Mouse (Mus musculus): ENCODE data around the gene Retreg3. TPM values are rescaled to one million over a fixed set of nuclear protein-coding genes. Genes with fewer than 3 reads are reported as not detected.

Gene Retreg3
- polyA plus RNA-seq, 1 experiment from 2014 or later: 18.8 TPM

DNA sequence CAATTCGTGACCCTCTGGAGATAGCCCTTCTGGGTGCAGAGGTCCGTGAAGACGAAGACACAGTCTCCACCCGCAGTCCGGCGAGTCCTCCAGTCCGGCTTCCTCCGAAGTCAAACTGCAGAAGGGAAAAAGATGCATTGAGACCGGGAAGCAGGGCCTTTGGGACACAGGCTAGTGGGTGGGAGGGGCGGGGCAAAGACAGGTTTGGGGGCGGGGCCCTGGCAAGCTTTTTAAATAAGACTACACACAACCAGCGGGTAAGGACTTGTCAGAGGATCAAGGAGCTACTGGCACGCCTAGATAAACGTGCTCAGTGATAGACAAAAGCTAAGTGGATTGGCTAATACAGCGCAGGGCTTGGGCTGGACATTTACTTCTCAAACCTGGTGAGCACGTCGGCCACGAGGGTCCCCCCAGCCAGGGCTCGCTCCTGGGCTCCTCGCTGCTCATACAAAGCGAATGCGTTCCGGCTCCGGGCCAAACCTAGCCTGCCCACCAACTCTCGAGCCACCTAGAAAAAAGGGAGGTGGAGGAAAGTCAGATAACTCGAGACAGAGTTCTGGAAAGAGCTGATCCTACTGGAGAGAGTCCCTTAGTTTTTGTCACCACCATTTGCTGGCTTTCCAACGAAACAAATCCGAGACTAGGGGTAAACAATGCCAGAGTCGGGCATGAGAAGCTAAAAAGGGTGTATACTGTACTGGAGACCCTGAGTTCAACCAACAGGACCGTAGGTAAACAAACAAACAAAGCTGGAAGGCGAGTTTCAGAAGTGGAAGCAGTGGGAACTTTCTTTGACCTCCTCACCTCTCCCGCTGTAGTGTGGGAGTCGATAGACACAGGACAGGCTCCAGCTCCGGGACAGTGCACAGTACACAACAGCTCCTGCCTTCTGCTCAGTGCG is 45.2 kb upstream of the Retreg3 start:
- H3K4me3 ChIP-seq (ENCODE audit: low read depth, low read length): no peak overlapping the region
- TF ChIP-seq CTCF (IDR thresholded peaks at IDR 0.05) (no peak), EP300 (IDR thresholded peaks at IDR 0.05) (no peak)
- no peak overlapping the region for H3K27ac ChIP-seq (ENCODE audit: low read length)
- H3K4me2 ChIP-seq (replicated peaks; ENCODE audit: low read depth, low read length): no peak overlapping the region
- WGBS: 42% methylated on average over 35 of the region's 35 CpGs
- no peaks in the 10 kb centered on the region for H3K9me3 ChIP-seq (ENCODE audit: low read length)
- H3K4me1 ChIP-seq (ENCODE audit: insufficient read depth, low read depth, low read length): peaks cover 14% of the 10 kb centered on the region; the same call in 1 of the 2 replicates
- DNase-seq (ENCODE audit: low spot score): peak; percentile 73
- no peak overlapping the region for H3K9ac ChIP-seq (replicated peaks; ENCODE audit: low read depth)
- no peaks in the 10 kb centered on the region; the same call in 1 of the 2 replicates for H3K27me3 ChIP-seq (replicated peaks; ENCODE audit: insufficient read depth, low read length)
- ATAC-seq: peak; percentile 44
- H3K36me3 ChIP-seq (ENCODE audit: insufficient read depth, low read length): peaks cover 23% of the 10 kb centered on the region

DNA sequence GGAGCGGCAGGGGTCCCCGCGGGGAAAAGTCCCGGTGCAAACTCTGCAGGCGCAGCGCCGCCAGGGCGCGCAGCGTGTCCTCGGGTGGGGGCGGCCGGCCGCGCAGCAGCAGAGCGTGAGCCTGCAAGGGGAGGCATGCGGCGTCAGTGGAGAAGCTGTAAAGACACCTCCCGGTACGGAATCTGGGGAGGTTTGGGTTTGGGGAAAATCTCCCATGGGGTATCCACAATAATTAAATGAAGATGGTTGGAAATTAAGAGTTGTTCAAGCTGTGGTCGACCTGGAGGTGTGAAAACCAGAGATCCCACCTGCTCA is 44.6 kb upstream of the Retreg3 start:
- no peak overlapping the region for H3K27ac ChIP-seq (ENCODE audit: low read length)
- H3K9ac ChIP-seq (replicated peaks; ENCODE audit: low read depth): no peak overlapping the region
- 42% methylated on average over 21 of the region's 21 CpGs for WGBS
- ATAC-seq (no peak), DNase-seq (ENCODE audit: low spot score) (no peak)
- peaks cover 23% of the 10 kb centered on the region for H3K36me3 ChIP-seq (ENCODE audit: insufficient read depth, low read length)
- H3K9me3 ChIP-seq (ENCODE audit: low read length): no peaks in the 10 kb centered on the region
- H3K4me2 ChIP-seq (replicated peaks; ENCODE audit: low read depth, low read length): no peak overlapping the region
- H3K4me3 ChIP-seq (ENCODE audit: low read depth, low read length): no peak overlapping the region
- peaks cover 12% of the 10 kb centered on the region; the same call in 1 of the 2 replicates for H3K4me1 ChIP-seq (ENCODE audit: insufficient read depth, low read depth, low read length)
- no peak for TF ChIP-seq EP300 (IDR thresholded peaks at IDR 0.05)
- TF ChIP-seq CTCF (IDR thresholded peaks at IDR 0.05): no peak
- no peaks in the 10 kb centered on the region; the same call in 1 of the 2 replicates for H3K27me3 ChIP-seq (replicated peaks; ENCODE audit: insufficient read depth, low read length)

DNA sequence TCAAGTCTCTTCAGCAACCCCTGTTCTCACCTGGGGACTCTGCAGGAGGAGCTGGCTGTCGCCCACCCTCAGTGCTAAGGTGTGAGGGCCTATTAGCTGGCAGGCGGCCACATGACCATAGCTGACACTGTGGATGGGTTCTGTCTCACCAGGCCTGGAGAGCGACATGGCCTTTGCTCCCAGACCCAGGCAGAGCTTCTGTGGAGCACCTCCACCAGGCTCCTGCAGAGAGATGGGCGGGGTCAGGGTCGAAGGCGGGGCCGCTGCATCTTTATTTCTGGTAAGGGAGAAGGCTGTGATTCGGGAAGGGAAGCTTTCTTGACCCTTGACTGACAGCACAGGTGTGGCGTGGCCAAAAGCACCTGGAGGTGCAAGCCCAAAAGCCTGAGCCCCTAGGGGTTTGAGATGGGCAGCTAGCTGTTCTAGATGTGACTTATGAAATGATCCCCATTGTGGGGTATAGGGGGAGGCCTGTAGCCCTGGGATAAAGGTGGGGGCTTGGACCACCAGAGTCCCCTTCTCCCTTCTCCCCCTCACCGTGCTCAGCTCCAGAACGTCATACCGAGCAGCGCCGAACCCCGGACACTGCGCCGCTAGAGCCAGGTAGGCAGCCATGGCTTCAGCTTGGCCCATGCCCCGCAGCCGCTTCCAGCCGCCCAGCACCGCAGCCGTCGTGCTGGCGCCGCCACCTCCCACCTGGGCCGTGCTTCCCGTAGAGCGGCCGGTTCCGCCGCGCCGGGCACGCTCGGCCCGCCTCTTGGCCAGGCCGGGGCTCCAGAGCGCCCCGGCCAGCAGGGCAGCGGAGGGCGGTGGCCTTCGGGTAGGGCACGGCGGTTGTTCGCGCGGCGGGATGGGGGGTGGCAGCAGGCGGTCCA is 44.0 kb upstream of the Retreg3 start:
- peaks cover 23% of the 10 kb centered on the region for H3K36me3 ChIP-seq (ENCODE audit: insufficient read depth, low read length)
- ATAC-seq (no peak), DNase-seq (ENCODE audit: low spot score) (no peak)
- no peaks in the 10 kb centered on the region for H3K9me3 ChIP-seq (ENCODE audit: low read length)
- H3K9ac ChIP-seq (replicated peaks; ENCODE audit: low read depth): no peak overlapping the region
- H3K27me3 ChIP-seq (replicated peaks; ENCODE audit: insufficient read depth, low read length): no peaks in the 10 kb centered on the region; the same call in 1 of the 2 replicates
- no peak overlapping the region for H3K4me3 ChIP-seq (ENCODE audit: low read depth, low read length)
- no peak overlapping the region; the same call in 1 of the 2 replicates for H3K27ac ChIP-seq (ENCODE audit: low read length)
- TF ChIP-seq EP300 (IDR thresholded peaks at IDR 0.05): no peak
- TF ChIP-seq CTCF (IDR thresholded peaks at IDR 0.05): no peak
- 60% methylated on average over 49 of the region's 49 CpGs for WGBS
- no peak overlapping the region for H3K4me2 ChIP-seq (replicated peaks; ENCODE audit: low read depth, low read length)
- peaks cover 6% of the 10 kb centered on the region; the same call in 1 of the 2 replicates for H3K4me1 ChIP-seq (ENCODE audit: insufficient read depth, low read depth, low read length)

DNA sequence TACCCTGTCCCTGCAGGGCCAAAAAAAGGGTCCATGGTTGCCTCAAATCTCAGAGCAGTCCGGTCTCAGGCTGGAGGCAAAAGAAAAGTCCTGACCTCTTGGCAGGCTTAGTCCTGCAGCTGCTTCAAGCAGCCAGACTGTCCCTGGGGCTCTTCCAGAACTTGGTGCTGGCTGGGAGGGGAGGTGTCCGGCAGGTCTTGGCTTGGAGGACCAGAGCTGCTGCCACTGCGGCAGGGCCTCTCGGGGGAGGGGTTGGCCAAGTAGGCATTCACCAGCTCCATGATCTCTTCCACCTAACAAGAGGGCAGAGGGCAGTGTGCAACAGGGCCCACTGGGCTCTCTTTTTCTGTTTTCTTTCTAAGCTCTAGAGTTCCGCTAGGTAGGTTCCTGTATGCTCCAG is 43.1 kb upstream of the Retreg3 start:
- Histone ChIP-seq H3K4me2 (replicated peaks; ENCODE audit: low read depth, low read length) (no peak overlapping the region), H3K4me3 (ENCODE audit: low read depth, low read length) (no peak overlapping the region), H3K27ac (ENCODE audit: low read length) (peak overlapping the region; percentile 10; the same call in 1 of the 2 replicates), H3K4me1 (ENCODE audit: insufficient read depth, low read depth, low read length) (peaks cover 2% of the 10 kb centered on the region; the same call in 1 of the 2 replicates), H3K9me3 (ENCODE audit: low read length) (no peaks in the 10 kb centered on the region), H3K9ac (replicated peaks; ENCODE audit: low read depth) (no peak overlapping the region), H3K36me3 (ENCODE audit: insufficient read depth, low read length) (peaks cover 22% of the 10 kb centered on the region), H3K27me3 (replicated peaks; ENCODE audit: insufficient read depth, low read length) (no peaks in the 10 kb centered on the region; the same call in 1 of the 2 replicates)
- peak; percentile 73 for DNase-seq (ENCODE audit: low spot score)
- no peak for TF ChIP-seq EP300 (IDR thresholded peaks at IDR 0.05)
- no peak for TF ChIP-seq CTCF (IDR thresholded peaks at IDR 0.05)
- 51% methylated on average over 5 of the region's 5 CpGs for WGBS
- ATAC-seq: peak; percentile 34

DNA sequence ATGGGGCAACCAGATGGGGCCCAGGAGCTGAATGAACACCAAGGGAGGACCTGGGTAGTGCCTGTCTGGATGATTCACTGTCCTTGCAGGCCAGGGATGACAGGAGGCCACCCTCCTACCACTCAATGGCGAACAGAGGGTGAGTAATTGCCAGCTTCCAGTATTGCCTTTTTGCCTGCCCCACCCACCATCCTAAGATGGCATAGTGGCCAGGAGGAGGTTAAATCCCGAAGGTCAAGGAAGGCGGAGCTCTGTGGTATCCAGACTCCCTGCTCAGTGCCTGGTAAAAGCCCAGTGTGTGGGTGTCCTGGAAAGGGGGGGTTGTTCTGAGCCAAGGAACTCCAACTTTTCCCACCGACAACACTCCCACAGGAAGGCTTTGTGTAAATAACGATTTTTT is 42.6 kb upstream of the Retreg3 start:
- TF ChIP-seq CTCF (IDR thresholded peaks at IDR 0.05) (no peak), EP300 (IDR thresholded peaks at IDR 0.05) (peak; percentile 38; the same call in 1 of the 2 replicates)
- Histone ChIP-seq H3K4me2 (replicated peaks; ENCODE audit: low read depth, low read length) (no peak overlapping the region), H3K4me1 (ENCODE audit: insufficient read depth, low read depth, low read length) (peaks cover 2% of the 10 kb centered on the region; the same call in 1 of the 2 replicates), H3K27me3 (replicated peaks; ENCODE audit: insufficient read depth, low read length) (no peaks in the 10 kb centered on the region; the same call in 1 of the 2 replicates), H3K27ac (ENCODE audit: low read length) (0 out of 2 replicates have a peak overlapping the region, but pooled peaks have one; percentile 10), H3K9ac (replicated peaks; ENCODE audit: low read depth) (no peak overlapping the region), H3K9me3 (ENCODE audit: low read length) (no peaks in the 10 kb centered on the region), H3K36me3 (ENCODE audit: insufficient read depth, low read length) (peaks cover 17% of the 10 kb centered on the region; the same call in 1 of the 2 replicates), H3K4me3 (ENCODE audit: low read depth, low read length) (no peak overlapping the region)
- ATAC-seq (peak; percentile 13; the same call in 1 of the 2 replicates), DNase-seq (ENCODE audit: low spot score) (peak; percentile 47)
- WGBS: 56% methylated on average over 5 of the region's 5 CpGs

All from lung, postnatal 0 days (tissue).